Mouse (Mus musculus) adrenal gland, postnatal 10 days (tissue): ENCODE measurements at regions not wholly inside any gene's neighbourhood (a gene's known extent, or its start where the extent isn't known, plus 50 kb on each side); places are given as distances from the start of the nearest gene placed in this dataset.
A peak's percentile ranks its signal among the peaks of the same experiment; 100 is the strongest.

ENCODE experiments used
- DNase-seq: peaks from one replicate; pipeline ENCODE4 v3.0.0; 2021; ENCODE audit warnings: mixed read lengths

DNA sequence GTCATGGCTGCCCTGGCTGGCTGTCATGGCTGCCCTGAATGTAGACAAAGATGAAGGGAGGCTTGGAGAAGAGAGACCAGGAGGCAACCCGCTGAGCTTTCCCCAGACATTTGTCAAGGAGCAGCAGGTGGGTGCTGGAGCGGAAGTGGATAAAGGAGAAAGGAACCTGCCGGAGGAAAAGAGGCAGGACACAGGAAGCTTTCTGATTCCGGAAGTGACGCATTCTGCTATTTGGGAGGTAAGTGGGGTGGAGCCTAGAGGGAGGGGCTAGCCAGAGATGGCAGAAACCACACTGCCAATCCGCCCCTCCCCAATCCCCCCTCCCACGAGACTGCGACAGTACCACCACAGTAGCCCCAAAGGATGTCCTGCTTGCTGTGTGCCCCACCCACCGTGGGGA, 80.1 kb downstream of the Gm572 start:
- DNase-seq = no peak

DNA sequence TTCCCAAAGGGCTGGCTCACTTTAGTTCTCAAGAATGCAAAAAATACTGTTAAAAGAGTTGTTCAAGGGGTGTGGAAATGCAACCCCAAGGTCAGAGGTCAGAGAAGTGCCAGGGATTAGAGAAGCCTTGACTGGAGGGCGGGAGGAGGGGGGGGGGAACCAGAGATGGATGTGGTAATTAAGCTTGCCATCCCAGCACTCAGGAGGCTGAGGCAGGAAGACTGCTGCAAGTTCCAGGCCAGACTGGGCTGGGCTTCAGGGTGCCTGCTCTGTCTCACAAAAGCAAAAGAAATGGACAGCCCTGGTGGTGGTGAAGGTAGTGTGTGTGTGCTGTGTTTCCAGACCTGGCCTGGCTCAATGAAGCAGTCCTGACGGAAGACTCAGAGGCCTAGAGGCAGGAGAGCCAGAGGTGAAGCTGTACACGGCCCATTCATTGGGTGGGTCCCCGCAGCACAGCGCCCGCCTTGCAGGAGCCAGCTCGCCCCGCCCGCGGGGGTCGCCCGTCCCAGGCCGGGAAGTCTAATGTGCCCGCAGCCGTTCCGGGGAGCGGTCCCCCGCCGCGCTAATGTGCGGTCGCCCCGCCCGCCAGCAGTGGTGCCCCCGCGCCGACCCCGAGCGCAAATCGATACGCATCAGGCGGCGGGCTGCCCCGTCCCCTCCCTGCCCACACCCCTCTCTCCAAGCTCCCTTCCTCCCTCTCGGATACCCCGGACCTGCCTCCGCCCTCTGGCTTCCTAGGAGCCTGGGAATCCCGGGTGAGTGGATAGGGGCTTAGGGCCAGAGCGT, 80.1 kb upstream of the Casz1 start:
- no peak for DNase-seq

- DNase-seq = no peak
Measured at GRCm38 (mm10) chr4:148728800-148729199, 75.4 kb upstream of the Casz1 start.

- no peak for DNase-seq
Measured at GRCm38 (mm10) chr4:148731586-148731985, 72.6 kb upstream of the Casz1 start.

- DNase-seq = no peak
Measured at GRCm38 (mm10) chr4:148734061-148734460, 70.2 kb upstream of the Casz1 start.

DNA sequence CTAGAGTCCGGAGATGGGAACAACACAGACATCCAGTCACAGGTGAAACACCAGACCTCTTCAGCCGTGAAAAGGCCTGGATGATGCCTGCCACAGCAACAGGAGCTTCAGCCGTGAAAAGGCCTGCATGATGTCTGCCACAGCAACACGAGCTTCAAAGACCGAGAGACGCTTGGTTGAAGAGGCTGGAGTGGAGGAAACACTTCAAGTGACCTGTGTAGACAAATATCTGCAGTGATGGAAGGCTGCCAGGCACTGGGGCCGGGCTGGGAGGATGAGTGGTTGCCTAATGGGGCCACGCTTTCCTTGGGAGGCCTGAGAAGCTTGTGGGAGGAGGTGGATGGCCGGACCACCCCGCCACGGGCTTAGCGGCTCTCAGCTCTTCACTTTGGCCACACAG, 69.7 kb upstream of the Casz1 start:
- no peak for DNase-seq

DNA sequence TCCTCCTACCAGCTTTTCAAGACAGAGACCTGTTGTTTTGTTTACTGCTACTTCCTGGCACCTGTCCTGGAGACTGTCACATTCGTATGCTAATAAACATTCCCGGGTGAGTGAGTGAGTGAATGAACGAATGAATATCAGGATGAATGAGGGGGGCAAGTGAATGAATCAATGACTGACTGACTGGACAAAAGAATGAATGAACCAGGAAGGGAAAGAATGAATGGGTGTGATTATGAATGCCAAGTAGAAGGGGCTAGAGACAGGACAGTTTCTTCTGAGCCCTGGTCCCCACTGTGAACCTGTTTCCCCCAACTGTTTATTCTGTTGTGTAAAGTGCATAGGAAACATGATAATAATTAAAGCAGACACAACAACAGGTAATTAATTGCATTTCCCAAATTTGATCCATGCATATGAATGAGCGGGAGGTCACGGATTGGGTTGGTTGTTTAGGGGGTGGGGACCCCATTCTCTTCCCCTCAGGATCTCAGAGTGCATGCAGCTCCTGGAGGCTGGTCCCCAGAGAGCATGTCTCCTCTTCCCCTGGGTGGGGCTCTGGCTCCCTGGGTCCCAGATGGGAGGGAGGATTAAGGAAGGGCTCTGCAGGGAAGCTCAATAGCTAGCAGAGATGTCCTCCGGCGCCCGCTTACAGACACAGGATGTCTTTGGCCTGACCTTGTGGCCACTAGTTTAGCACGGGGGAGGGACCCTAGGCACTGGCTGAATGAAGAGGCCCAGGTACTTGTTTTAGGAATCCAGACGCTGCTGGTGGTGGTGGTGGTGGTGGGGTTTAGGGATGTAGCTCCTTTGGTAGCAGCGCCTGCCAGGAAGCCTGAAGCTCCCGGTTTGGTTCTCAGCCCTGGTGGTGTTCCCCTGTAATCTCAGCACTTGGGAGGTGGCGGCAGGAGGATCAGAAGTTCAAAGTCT, 65.4 kb upstream of the Casz1 start:
- no peak for DNase-seq

DNA sequence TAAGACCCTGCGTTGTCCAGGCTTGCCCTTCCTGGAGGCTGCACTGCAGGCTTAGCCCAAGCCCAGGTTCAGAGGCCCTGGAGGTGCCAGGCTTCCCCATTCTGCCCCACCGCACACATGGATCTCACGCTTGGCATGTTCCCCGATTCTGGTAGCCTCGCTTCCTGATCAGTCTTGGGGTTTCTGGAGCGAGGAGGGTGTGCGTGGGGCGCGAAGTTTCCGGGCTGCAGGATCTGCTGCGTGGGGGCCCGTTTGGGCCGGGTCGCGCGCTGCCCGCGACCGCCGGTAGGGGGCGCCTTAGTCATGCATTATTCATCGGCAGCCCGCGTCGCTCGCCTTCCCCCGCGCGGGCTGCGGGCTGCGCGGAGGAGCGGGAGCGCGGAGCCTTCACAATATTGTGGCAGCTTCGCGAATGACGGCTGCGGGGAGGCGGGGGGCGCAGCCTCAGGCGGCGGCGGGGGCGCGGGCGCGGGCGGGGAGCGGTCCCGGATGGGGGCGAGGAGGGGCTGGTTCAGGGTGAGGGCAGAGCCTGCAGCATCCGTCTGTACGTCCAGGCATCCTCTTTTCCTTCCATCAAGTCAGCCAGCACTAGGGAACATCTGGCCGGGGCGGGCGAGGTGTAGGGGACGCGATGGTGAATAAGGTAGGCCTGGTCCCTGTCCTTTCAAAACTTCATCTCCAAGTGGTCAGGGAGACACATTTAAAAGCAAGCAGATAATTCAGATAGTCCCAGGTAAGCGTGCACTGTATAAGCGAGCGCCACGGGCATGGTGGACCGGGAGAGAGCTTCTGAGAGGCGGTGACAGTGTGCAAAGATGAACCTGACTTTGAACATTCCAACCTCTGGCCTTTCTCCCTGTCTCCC, 61.4 kb upstream of the Casz1 start:
- peak; percentile 89 for DNase-seq

DNA sequence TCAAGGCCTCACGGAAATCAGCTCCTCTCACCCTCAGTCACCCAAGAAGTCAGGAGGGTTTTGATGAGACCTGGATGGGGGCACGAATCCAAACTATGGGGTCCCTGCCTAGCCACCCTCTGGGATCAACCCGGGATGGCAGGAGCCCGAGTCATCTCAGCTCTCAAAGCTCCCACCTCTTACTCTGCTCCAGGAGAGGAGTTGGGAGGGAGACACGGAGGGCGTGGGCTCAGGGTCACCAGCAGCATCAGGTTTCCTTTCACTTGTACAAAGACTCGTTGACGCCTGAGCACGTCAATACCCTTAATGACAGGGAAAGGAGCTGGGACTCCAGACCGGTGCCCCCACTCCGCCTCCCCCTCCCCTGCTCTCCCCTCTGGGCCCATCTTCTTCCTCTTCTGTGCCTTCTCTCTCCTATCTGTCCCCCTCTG, 60.8 kb upstream of the Casz1 start:
- no peak for DNase-seq

DNA sequence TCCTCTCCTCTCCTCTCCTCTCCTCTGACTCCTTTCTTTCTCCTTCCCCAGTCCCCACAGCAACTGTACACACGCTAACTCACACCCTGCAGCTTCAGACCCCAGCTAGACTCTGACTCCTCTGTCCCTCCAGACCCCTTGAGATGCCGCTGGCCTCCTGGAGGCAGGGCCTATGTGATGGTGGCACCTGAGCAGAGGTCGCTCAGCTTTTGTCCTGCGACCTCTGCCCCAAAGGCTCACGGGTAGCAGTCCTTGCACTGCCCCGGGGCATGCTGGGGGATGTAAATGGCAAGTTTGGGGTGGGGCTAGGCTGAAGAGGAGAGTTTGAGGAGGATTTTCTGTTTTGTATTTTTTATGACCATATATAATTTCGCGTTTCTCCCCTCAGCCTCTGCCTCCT, 60.2 kb upstream of the Casz1 start:
- no peak for DNase-seq

GRCm38 (mm10) chr4:148746460-148747314, 57.5 kb upstream of the Casz1 start:
- DNase-seq = no peak

- DNase-seq = no peak
Measured at GRCm38 (mm10) chr4:148747315-148747644, 56.9 kb upstream of the Casz1 start.

GRCm38 (mm10) chr4:148750030-148750429, 54.2 kb upstream of the Casz1 start:
- no peak for DNase-seq

DNA sequence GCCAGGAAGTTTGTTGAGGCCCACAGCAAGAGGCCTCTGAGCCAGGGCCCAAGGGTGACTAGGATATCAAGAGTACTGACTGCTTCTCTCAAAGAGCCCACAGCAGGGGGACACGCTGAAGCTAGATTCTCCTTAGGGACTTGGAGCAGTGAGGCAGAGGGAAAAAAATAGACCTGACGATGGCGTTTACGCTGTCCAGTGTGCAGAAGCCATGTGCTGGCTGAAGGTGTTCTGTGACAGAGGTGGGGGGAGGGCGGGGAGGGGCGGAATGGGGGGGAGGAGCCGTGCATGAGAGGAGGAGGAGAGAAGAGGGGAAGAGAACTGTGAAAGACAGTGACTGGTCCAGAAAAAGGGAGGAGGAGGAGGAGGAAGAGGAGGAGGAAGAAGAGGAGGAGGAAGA, 52.6 kb upstream of the Casz1 start:
- no peak for DNase-seq

DNA sequence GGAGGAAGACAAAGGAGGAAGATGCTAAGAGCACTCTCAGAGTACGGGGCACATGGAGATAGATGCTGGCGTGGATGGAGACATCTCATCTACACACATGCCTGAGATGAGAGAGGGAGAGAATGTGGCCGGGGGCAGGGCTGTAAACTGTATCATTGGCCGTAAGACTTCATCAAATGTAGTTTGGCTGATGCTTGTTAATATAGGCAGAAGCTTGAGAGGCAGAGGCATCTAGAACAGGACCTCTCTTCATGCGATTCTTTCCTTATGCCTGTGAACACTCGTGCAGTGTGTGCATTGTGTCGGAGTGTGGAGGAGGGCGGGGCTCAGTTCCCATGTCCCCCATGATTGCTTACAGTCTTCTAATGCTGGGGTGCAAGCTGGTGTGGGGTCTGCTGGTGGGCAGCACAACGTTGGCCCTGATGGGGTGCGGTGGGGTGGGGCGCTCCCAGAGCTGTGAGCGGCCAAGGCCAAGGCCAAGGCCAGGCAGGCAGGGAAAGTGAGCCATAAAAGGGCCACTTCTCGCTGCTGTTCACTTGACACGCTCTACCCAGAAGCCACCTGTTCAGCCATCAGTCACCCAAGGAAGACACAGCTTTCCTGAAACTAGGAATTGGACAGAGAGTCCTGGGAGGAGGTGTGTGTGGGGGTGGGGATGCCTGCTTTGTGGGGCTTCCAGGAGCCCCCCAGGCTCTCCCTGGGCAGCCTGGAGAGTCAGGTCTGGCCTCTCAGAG, 51.7 kb upstream of the Casz1 start:
- DNase-seq = no peak

DNA sequence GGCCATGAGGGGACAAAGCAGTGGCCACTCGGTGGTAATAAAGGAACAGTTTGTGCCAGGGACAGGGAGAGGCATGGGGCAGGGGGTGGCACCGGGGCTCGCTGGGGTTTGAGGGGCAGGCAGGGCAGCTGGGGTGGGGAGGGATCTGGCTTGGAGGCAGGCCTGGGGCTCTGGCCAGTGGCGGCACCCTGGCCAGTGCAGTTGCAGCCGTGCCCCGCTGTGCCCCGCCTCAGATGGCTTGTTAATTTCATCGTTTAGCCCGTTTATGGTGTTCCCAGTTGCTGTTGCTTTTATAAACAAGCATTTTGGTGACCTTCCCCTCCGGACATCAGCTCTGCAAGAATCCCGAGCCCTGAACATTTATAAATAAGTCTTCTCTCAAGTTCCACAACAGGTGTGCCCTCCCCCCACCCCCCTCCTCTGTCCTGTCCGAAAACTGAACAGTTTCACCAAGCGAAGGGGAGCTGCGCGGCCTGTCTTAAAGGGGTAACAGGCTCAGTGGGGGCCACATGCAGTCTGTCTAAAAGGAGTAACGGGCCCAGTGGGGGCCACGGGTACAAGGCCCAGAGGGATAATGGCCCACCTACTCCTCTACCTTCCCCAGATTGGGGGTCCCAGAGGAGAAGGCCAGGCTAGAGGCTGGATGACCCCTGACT, 51.0 kb upstream of the Casz1 start:
- no peak for DNase-seq

GRCm38 (mm10) chr4:148753849-148754248, 50.4 kb upstream of the Casz1 start:
- DNase-seq = no peak
